Mouse (Mus musculus) midbrain, embryonic 15.5 days (tissue): Measurements from ENCODE around the gene Ier5. TPM values are rescaled to one million over a fixed set of nuclear protein-coding genes. Genes with fewer than 3 reads are reported as not detected.

ENCODE experiments used
- ATAC-seq: fragments of 200-750 bp; cut with Nextera tagmentation; replicated peaks from 2 replicates; pipeline ENCODE4 v1.8.0; 2017; ENCODE audit warnings: moderate TSS enrichment
- H3K27ac ChIP-seq: fragments of 300-500 bp; sonication (generic); 2 replicates; pipeline ENCODE4 v1.5.1; 2015; ENCODE audit warnings: mild to moderate bottlenecking, inconsistent platforms
- H3K27me3 ChIP-seq: fragments of 300-500 bp; sonication (generic); replicated peaks from 2 replicates; pipeline ENCODE4 v1.6.1; 2015; ENCODE audit warnings: inconsistent platforms
- H3K36me3 ChIP-seq: fragments of 300-500 bp; sonication (generic); replicated peaks from 2 replicates; pipeline ENCODE4 v1.6.1; 2015; ENCODE audit warnings: inconsistent platforms
- H3K4me1 ChIP-seq: fragments of 300-500 bp; sonication (generic); 2 replicates; pipeline ENCODE4 v1.6.1; 2015; ENCODE audit warnings: inconsistent platforms
- H3K4me2 ChIP-seq: fragments of 300-500 bp; sonication (generic); 2 replicates; pipeline ENCODE4 v1.6.1; 2015; ENCODE audit warnings: inconsistent platforms, mild to moderate bottlenecking, moderate library complexity
- H3K4me3 ChIP-seq: fragments of 300-500 bp; sonication (generic); 2 replicates; pipeline ENCODE4 v1.5.1; 2015; ENCODE audit warnings: mild to moderate bottlenecking, inconsistent platforms
- H3K9ac ChIP-seq: fragments of 300-500 bp; sonication (generic); 2 replicates; pipeline ENCODE4 v1.6.1; 2015; ENCODE audit warnings: mild to moderate bottlenecking, inconsistent platforms
- H3K9me3 ChIP-seq: fragments of 300-500 bp; sonication (generic); 2 replicates; pipeline ENCODE4 v1.6.1; 2016; ENCODE audit warnings: inconsistent platforms
- WGBS: fragments of 180-500 bp; shearing (Covaris S2); methylation state at CpG from one replicate; pipeline ENCODE4 v1.1.7; 2015; ENCODE audit warnings: mixed read lengths; 5-methylcytosine and 5-hydroxymethylcytosine counted together
- polyA plus RNA-seq: library from polyadenylated mRNA; unstranded; fragments of >200 nt; fragmentation: Nextera tagmentation; extraction: Ambion mirVana; gene quantifications from 2 replicates; pipeline ENCODE4 v1.2.1, GENCODE M21; 2015

The Ier5 gene
- polyA plus RNA-seq, 1 experiment from 2014 or later, result 7.2 TPM

DNA sequence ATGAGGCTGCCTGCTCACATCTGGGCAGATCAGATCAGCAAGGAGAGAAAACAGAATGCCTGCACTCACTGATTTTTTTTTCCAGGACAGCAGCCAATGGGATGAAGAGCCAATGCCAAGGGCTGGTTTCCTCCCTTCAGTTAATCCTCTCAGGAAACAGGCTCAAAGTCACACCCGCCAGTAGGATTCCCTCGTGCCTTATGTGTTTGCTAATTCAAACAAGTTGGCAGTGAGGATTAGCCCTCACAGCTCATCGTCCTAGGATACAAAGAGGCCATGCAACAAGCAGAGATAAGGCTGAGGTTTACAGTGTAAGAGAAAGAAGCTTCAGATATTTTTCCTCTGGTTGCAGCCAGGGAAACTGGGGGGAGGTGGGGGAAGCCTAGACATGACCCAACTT lies 14.5 kb upstream of the Ier5 start:
- no peak overlapping the region for H3K4me3 ChIP-seq
- no peaks in the 10 kb centered on the region for H3K27me3 ChIP-seq
- H3K9me3 ChIP-seq, result no peaks in the 10 kb centered on the region
- no peak overlapping the region for H3K4me2 ChIP-seq
- H3K9ac ChIP-seq, result no peak overlapping the region
- H3K27ac ChIP-seq, result no peak overlapping the region
- 11% methylated on average over 3 of the region's 3 CpGs for WGBS
- peaks cover 28% of the 10 kb centered on the region for H3K4me1 ChIP-seq
- no peaks in the 10 kb centered on the region for H3K36me3 ChIP-seq
- no peak for ATAC-seq

DNA sequence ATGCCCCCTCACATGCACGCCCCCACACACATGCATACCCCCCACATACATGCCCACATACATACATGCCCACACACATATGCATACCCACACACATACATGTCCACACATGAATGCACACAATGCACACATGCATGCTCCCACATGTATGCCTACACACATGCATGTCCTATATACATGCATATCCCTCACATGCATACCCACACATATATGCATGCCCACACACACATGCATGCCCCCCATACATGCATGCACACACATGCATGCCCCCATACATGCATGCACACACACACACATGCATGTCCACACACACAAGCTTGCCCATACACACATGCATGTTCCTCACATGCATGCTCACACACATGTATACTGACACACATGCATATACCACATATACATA lies 13.4 kb upstream of the Ier5 start:
- H3K9ac ChIP-seq, result no peak overlapping the region
- no peak overlapping the region for H3K4me2 ChIP-seq
- 0 out of 2 replicates have a peak, but pooled peaks have one; percentile 10 for ATAC-seq
- WGBS, result 84% methylated on average over 1 of the region's 1 CpGs
- H3K27me3 ChIP-seq, result no peaks in the 10 kb centered on the region
- no peak overlapping the region for H3K4me3 ChIP-seq
- no peaks in the 10 kb centered on the region for H3K36me3 ChIP-seq
- peaks cover 34% of the 10 kb centered on the region for H3K4me1 ChIP-seq
- no peaks in the 10 kb centered on the region for H3K9me3 ChIP-seq
- H3K27ac ChIP-seq, result no peak overlapping the region

DNA sequence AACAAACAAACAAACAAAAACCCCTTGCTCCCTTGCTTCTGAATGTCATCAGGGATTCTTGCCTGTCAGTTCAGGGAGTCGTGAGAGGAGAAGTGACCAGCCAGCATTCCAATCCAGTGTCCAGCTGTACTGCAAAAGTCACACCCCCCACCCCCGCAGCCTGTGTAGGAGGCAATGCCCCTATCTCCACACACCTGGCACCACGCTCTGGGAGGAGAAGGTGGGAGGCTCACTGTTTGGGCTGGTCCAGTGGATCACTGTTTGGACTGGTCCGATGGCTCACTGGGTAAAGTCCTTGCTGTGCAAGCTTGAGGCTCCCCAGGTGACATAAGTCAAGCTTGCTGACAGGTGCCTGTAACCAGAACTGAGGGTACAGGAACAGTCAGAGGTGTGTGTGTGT lies 12.7 kb upstream of the Ier5 start:
- Histone ChIP-seq H3K9me3 (no peaks in the 10 kb centered on the region), H3K27ac (0 out of 2 replicates have a peak overlapping the region, but pooled peaks have one; percentile 16), H3K4me3 (no peak overlapping the region), H3K4me1 (peaks cover 34% of the 10 kb centered on the region), H3K9ac (no peak overlapping the region), H3K4me2 (no peak overlapping the region), H3K27me3 (no peaks in the 10 kb centered on the region), H3K36me3 (no peaks in the 10 kb centered on the region)
- WGBS, result 40% methylated on average over 4 of the region's 4 CpGs
- ATAC-seq, result no peak

DNA sequence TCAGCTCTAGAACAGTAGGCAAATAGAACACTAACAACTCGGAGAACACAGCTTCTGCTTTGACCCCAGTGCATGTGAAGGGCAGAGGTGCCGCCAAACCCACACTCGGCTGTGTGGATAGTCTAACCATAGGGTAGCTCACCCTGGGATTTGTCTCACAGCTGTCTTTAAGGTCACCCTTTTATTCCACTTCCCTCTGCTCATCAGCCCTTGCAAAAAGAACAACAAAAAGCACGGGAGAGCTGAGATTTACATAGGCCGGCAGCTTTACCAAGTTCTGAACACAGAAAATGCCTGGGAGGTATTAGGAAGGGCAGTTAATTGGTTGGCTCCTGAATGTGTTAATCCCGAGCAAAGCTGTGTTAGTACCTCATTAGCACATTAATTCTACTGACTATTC lies 12.1 kb upstream of the Ier5 start:
- no peaks in the 10 kb centered on the region for H3K9me3 ChIP-seq
- no peaks in the 10 kb centered on the region for H3K36me3 ChIP-seq
- peaks cover 34% of the 10 kb centered on the region for H3K4me1 ChIP-seq
- H3K27ac ChIP-seq, result peak overlapping the region; percentile 67
- ATAC-seq, result no peak
- no peak overlapping the region for H3K9ac ChIP-seq
- H3K4me3 ChIP-seq, result no peak overlapping the region
- no peaks in the 10 kb centered on the region for H3K27me3 ChIP-seq
- H3K4me2 ChIP-seq, result no peak overlapping the region
- 11% methylated on average over 6 of the region's 6 CpGs for WGBS

- H3K9ac ChIP-seq, result peak overlapping the region; percentile 20; the same call in 1 of the 2 replicates
- no peak overlapping the region for H3K4me3 ChIP-seq
- peak; percentile 40; the same call in 1 of the 2 replicates for ATAC-seq
- no peaks in the 10 kb centered on the region for H3K36me3 ChIP-seq
- peak overlapping the region; percentile 79 for H3K27ac ChIP-seq
- H3K9me3 ChIP-seq, result no peaks in the 10 kb centered on the region
- H3K27me3 ChIP-seq, result no peaks in the 10 kb centered on the region
- 15% methylated on average over 18 of the region's 18 CpGs for WGBS
- H3K4me1 ChIP-seq, result peaks cover 34% of the 10 kb centered on the region
- H3K4me2 ChIP-seq, result peak overlapping the region; percentile 15
Measured at GRCm38 (mm10) chr1:155109387-155110350, 10.2 kb upstream of the Ier5 start.

- H3K27me3 ChIP-seq, result no peaks in the 10 kb centered on the region
- H3K9me3 ChIP-seq, result no peaks in the 10 kb centered on the region
- WGBS, result 43% methylated on average over 4 of the region's 4 CpGs
- no peak overlapping the region for H3K27ac ChIP-seq
- no peak overlapping the region for H3K4me3 ChIP-seq
- no peak for ATAC-seq
- no peak overlapping the region for H3K9ac ChIP-seq
- peaks cover 34% of the 10 kb centered on the region for H3K4me1 ChIP-seq
- H3K4me2 ChIP-seq, result no peak overlapping the region
- H3K36me3 ChIP-seq, result no peaks in the 10 kb centered on the region
Measured at GRCm38 (mm10) chr1:155108412-155108811, 9.0 kb upstream of the Ier5 start.

GRCm38 (mm10) chr1:155107843-155108242 lies 8.4 kb upstream of the Ier5 start:
- Histone ChIP-seq H3K9ac (no peak overlapping the region), H3K4me3 (no peak overlapping the region), H3K4me2 (no peak overlapping the region), H3K27me3 (no peaks in the 10 kb centered on the region), H3K4me1 (peaks cover 34% of the 10 kb centered on the region), H3K9me3 (no peaks in the 10 kb centered on the region), H3K27ac (no peak overlapping the region), H3K36me3 (no peaks in the 10 kb centered on the region)
- 50% methylated on average over 5 of the region's 5 CpGs for WGBS
- no peak for ATAC-seq

GRCm38 (mm10) chr1:155106310-155106709 lies 6.9 kb upstream of the Ier5 start:
- Histone ChIP-seq H3K27ac (no peak overlapping the region), H3K9me3 (no peaks in the 10 kb centered on the region), H3K36me3 (no peaks in the 10 kb centered on the region), H3K27me3 (no peaks in the 10 kb centered on the region), H3K4me1 (peaks cover 24% of the 10 kb centered on the region), H3K4me2 (no peak overlapping the region), H3K4me3 (no peak overlapping the region), H3K9ac (no peak overlapping the region)
- 100% methylated on average over 1 of the region's 1 CpGs for WGBS
- ATAC-seq, result no peak

DNA sequence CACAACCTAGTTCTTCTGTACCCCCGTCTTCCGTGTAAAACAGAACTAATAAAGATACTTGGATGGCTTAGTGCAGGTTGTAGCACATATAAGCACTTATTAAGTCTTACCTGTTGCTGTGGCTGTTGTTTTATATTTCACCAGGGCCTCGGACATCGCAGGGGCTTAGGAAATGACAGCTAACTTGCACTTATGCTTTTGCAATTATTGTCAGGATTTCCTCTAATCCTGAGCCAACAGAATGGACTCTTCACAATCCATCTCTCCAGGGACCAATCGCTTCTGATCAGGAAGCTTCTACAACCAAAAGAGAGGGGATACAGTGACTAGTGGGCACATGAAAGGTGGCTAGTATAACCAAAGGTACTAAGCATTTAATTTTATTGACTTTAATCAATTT lies 4.6 kb upstream of the Ier5 start:
- H3K27ac ChIP-seq, result no peak overlapping the region
- H3K27me3 ChIP-seq, result no peaks in the 10 kb centered on the region
- no peaks in the 10 kb centered on the region for H3K9me3 ChIP-seq
- ATAC-seq, result no peak
- no peak overlapping the region for H3K9ac ChIP-seq
- H3K4me3 ChIP-seq, result no peak overlapping the region
- no peak overlapping the region for H3K4me2 ChIP-seq
- WGBS, result 86% methylated on average over 5 of the region's 5 CpGs
- H3K4me1 ChIP-seq, result peaks cover 11% of the 10 kb centered on the region
- H3K36me3 ChIP-seq, result no peaks in the 10 kb centered on the region

- H3K4me1 ChIP-seq, result peaks cover 9% of the 10 kb centered on the region
- no peaks in the 10 kb centered on the region for H3K36me3 ChIP-seq
- H3K9me3 ChIP-seq, result no peaks in the 10 kb centered on the region
- no peak overlapping the region for H3K4me2 ChIP-seq
- no peak for ATAC-seq
- no peak overlapping the region for H3K27ac ChIP-seq
- no peaks in the 10 kb centered on the region for H3K27me3 ChIP-seq
- 84% methylated on average over 4 of the region's 4 CpGs for WGBS
- no peak overlapping the region for H3K4me3 ChIP-seq
- no peak overlapping the region for H3K9ac ChIP-seq
Measured at GRCm38 (mm10) chr1:155102631-155103030, 3.2 kb upstream of the Ier5 start.

- peak overlapping the region; percentile 95 for H3K4me3 ChIP-seq
- peak overlapping the region; percentile 90 for H3K27ac ChIP-seq
- H3K36me3 ChIP-seq, result no peaks in the 10 kb centered on the region
- ATAC-seq, result peak; percentile 75
- H3K9ac ChIP-seq, result peak overlapping the region; percentile 99
- WGBS, result under 1% methylated on average over 90 of the region's 93 CpGs
- H3K9me3 ChIP-seq, result no peaks in the 10 kb centered on the region
- H3K4me1 ChIP-seq, result peaks cover 33% of the 10 kb centered on the region
- H3K27me3 ChIP-seq, result no peaks in the 10 kb centered on the region
- H3K4me2 ChIP-seq, result peak overlapping the region; percentile 91
Measured at GRCm38 (mm10) chr1:155098486-155099279, 753 bp downstream of the Ier5 start.

- no peak for ATAC-seq
- WGBS, result under 1% methylated on average over 33 of the region's 33 CpGs
- no peaks in the 10 kb centered on the region for H3K9me3 ChIP-seq
Measured at GRCm38 (mm10) chr1:155097931-155098485, 1.4 kb downstream of the Ier5 start.

More at GRCm38 (mm10) chr1:155097931-155098485, 1.4 kb downstream of the Ier5 start:
- Histone ChIP-seq H3K27ac (peak overlapping the region; percentile 90), H3K4me2 (peak overlapping the region; percentile 91), H3K9ac (peak overlapping the region; percentile 99), H3K4me1 (peaks cover 40% of the 10 kb centered on the region), H3K4me3 (peak overlapping the region; percentile 95), H3K27me3 (no peaks in the 10 kb centered on the region), H3K36me3 (no peaks in the 10 kb centered on the region)
